Mouse (Mus musculus) spleen, adult 18-20 months (tissue): ENCODE results near the gene Aldoart1.

Experiments
- DNase-seq, 2 experiments: peaks; one replicate each; pipeline ENCODE4 v3.0.0; 2022; ENCODE audit warnings: mixed read lengths in 2 of 2

Gene Aldoart1

GRCm38 (mm10) chr4:72852534-72852933 is at the start of gene Aldoart1:
Aldoart1 (minus strand) TSS chr4:72852634.
- no peak for DNase-seq

GRCm38 (mm10) chr4:72901566-72901965 is 49.1 kb upstream of the Aldoart1 start:
- no peak for DNase-seq

GRCm38 (mm10) chr4:72865371-72866075 is 13.1 kb upstream of the Aldoart1 start:
- no peak for DNase-seq

- no peak for DNase-seq
These were observed 8.2 kb downstream of the Aldoart1 start for GRCm38 (mm10) chr4:72844276-72844675.

GRCm38 (mm10) chr4:72843025-72843424 is 9.4 kb downstream of the Aldoart1 start:
- no peak for DNase-seq

GRCm38 (mm10) chr4:72836430-72836829 is 16.0 kb downstream of the Aldoart1 start:
- no peak for DNase-seq

GRCm38 (mm10) chr4:72835400-72835799 is 17.0 kb downstream of the Aldoart1 start:
- DNase-seq: no peak

GRCm38 (mm10) chr4:72800816-72801215 is 51.6 kb downstream of the Aldoart1 start:
- DNase-seq: no peak
